Mouse (Mus musculus): ENCODE measurements around the gene Ankfn1.

DNA sequence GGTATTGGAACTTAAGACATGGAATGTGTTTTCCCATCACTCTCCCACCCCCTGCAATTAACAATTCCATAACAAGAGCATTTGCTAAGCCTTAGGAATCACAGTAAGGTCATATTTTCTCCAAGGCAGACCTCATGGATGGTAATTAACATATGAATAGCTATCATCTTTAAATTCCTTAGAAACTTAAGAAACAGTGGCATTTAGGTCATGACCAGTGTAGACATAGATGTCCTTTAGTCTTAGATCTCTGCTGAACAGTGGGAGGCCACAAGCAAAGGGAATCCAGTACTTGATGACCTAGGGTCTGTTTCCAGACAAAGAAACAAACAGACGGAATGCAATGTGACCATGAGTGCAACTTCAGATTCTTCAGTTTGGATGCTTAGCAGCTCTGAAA, 141.7 kb downstream of the Ankfn1 start:
- no peak for TF ChIP-seq POLR2A (IDR thresholded peaks at IDR 0.05; ENCODE audit: borderline replicate concordance, insufficient read depth, low read length)
- no peak for TF ChIP-seq CTCF (IDR thresholded peaks at IDR 0.05; ENCODE audit: borderline replicate concordance, insufficient read depth, low read depth, low read length)

All from cerebellum, adult 2 months (tissue).